Mouse (Mus musculus): ENCODE measurements around the gene Alg5.

DNA sequence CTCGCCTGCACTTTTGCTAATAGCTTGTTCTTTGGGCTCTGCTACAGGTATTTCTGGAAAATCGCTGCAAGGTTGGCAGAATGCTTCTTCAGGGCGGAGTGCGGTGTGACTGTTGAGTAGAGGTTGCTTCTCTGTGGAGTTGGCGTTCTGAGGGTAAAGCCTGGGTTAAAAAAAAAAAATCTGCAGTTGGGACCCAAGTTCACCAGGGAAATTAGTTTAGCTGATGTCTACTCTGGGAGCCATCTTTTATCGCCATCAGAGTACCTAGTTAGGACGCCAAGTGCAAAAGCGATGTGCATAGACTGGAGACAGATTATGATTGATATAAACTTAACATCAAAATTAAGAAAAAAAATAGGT is 42.3 kb upstream of the Alg5 start:
- TF ChIP-seq POLR2A (IDR thresholded peaks at IDR 0.05; ENCODE audit: insufficient read length, low read depth) (no peak), USF1 (IDR thresholded peaks at IDR 0.05; ENCODE audit: low read depth) (no peak), POLR2AphosphoS2 (IDR thresholded peaks at IDR 0.05; ENCODE audit: insufficient read length, low read depth) (no peak)

Measured in myocyte (in vitro differentiated cells).